Mouse (Mus musculus): ENCODE results near the gene Gm3115.
A peak's percentile ranks its signal among the peaks of the same experiment; 100 is the strongest.
"Not testable (repeated sequence)": the region's sequence is repeated elsewhere in the genome, so short reads cannot be mapped to it uniquely, and the experiment has no call there.

Gm3115 gene

GRCm38 (mm10) chr14:4083820-4084219 is at the start of gene Gm3115:
Gm3115 (plus strand) TSS chr14:4084120.
- DNase-seq (ENCODE audit: low spot score in 2 of 2) = not testable (repeated sequence)

DNA sequence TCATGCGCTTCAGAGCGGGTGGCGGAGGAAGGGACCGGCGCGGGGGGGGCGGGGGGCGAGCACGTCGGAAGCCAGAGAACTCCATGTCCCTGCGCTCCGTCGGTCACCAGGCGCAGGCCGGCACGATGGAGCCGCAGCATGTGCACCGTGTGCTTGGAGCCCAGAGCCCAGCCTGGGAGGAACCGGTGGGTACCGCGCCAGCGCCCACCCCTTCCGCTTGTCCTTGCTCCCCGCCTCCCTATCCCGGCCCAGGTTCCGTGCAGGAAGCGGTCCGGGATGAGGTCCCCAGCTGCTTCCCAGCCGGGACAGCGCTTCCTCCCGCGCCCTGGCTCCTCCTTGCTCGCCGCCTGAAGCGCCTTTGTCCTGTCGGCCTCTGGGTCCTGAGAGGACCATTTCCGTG is 26.5 kb downstream of the Gm3115 start, which contains the start of gene Gm8108:
Gene Gm8108, plus strand, starts transcription at position 101 of the 400 bp plus-strand sequence.
- peak; percentile 6 to 36 for DNase-seq (ENCODE audit: low spot score in 2 of 2)

GRCm38 (mm10) chr14:4141646-4142045 is 57.7 kb downstream of the Gm3115 start:
- not testable (repeated sequence) for DNase-seq (ENCODE audit: low spot score in 2 of 2)

All from heart, adult 9 months (tissue).